Mouse (Mus musculus) bone marrow macrophage, adult 2 months (primary cell): ENCODE data around the gene Fbrs.

Source experiments
- CTCF ChIP-seq: IDR thresholded peaks from 2 replicates; pipeline ENCODE4 v1.5.1; 2012; ENCODE audit warnings: low read depth, mild to moderate bottlenecking, low read length, moderate library complexity
- POLR2A ChIP-seq: IDR thresholded peaks from 2 replicates; pipeline ENCODE4 v1.6.1; 2012; ENCODE audit warnings: mild to moderate bottlenecking, low read depth, low read length, borderline replicate concordance

DNA sequence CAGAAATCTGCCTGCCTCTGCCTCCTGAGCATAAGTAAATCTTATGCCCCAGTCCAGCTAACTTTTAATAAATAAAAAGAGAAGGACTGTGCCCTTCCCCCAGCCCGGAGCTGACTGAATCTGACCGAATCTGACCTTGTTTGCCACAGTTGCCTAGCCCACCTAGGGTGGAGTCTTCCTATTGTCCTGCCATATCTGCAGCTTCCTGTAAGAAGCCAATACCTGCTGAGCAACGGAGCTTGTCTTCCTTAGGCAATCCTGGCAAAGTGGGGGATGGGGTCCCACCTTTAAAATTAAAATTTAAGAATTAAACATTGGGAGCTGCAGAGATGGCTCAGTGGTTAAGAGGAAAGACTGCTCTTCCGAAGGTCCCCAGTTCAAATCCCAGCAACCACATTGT is 12.4 kb upstream of the Fbrs start:
- TF ChIP-seq CTCF (no peak), POLR2A (no peak)
